Mouse (Mus musculus) frontal cortex, postnatal 10 days (tissue): ENCODE data around the gene 4931429L15Rik.

ENCODE experiments used
- DNase-seq, 2 experiments: peaks; one replicate each; pipeline ENCODE4 v3.0.0; 2022; ENCODE audit warnings: low spot score in 2 of 2, mixed read lengths in 1 of 2

The 4931429L15Rik gene

DNA sequence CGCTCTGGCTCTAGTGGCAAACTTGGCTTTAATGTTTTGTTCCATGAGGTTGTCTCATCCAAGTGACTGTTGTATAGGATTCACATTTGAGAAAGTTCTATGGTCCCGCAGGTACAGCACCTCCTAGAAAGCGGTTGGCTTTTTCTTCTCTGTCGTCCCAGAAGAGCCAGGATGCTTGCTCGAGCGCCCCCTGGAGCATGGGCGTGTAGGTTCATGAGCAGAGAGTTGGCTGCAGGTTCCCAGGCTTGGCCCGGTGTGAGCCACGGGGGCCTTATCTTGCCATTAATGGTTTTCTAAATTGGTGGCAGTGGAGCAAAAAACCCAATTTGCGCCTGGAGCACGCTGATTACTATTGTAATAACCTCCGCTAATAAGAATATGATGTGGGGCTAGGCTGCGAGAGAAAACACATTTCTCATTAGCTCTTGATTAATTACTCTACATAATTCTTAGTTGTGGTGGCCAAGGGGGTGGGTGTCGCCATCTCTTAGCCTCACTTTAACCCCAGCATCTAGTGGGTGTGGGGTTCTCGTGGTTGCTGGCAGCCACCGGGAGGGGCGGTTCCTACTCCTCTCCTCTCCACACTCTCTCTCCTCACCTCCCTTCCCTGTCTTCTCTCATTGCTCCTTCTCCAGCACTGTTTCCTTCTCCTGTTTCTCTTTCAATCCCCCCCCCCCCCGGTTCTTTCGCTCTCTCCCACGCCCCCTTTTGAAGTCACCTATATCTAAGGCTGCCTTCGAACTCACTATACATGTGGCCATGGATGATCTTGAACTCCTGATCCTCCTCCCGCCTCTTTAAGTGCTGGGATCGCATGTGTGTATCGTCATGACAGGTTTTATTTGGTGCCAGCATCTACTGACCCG, 8.2 kb upstream of the 4931429L15Rik start:
- no peak for DNase-seq

DNA sequence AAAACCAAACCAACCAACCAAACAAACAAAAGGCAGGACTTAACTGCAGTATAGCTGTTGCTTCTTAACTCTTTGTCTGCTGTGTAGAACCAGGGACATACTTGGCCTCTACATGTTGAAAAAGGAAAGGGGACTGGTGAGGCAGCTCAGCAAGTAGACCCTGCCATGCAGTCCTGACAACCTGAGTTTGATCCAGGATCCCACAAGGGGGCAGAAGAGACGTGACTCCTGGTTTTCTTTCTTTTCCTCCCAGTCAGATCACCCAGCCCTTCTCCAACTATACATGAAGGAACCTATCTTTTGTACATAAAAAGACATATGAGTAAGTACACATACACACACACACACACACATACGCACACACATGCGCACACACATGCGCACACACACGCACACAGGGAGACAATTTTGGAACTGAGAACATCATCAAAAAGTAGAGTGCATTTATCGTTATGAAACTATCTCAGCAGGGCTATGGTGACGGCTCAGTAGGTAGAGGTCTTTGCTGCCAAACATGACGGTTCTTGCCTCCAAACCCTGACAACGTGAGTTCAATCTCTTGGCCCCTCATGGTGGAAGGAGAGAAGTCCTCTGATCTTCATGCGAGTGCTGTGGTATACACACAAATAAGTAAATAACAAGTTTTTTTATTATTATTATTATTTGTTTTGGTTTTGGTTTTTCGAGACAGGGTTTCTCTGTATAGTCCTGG, 7.1 kb upstream of the 4931429L15Rik start:
- no peak for DNase-seq

DNA sequence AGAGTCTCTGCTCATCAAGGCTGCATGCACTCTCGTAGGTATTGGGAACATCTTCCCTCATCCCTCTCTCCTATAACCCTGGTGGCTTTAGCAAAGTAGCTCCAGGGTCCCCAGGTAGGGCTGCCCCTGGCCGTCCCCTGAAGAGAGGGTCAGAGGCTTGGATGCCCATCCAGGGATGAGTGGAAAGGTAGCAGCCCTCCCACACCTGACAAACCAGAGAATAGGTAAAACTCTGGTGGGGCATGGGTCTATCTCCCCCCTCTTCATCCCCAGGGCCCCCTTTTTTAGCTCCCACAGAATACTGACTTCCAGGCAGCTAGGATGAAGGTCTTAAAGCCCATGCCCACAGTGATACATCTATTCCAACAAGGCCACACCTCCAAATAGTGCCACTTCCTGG, 675 bp upstream of the 4931429L15Rik start:
- DNase-seq = no peak

GRCm38 (mm10) chr9:46317957-46318356, 1.8 kb downstream of the 4931429L15Rik start:
- no peak for DNase-seq

GRCm38 (mm10) chr9:46316909-46317308, 2.9 kb downstream of the 4931429L15Rik start:
- DNase-seq = no peak

GRCm38 (mm10) chr9:46316388-46316787, 3.4 kb downstream of the 4931429L15Rik start:
- DNase-seq = no peak

DNA sequence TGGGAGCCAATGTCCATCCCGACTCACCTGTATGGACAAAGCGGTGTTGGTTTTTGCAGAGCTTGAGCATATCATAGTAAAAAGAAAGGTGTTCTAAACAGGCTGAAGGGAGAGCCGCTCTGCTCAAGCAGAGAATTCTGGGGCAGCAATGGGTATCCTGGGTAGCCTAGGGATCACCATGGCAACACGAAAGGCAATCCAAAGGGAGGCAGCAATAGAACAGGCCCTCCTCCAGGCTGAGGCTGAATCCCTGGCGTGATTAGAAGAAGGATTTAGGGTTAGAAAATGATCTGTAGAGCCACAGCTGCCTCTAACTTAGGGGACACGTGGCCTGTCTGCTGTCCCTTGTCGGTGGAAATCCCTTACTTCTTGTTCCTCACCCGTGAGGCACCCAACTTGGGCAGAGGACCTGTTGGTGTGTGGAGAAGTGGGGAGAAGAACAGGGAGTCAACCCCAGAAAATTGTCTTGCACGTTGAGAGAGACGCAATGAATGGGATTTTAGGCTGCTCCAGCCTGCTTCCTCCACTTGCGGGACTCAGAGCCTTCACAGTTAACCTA, 3.9 kb downstream of the 4931429L15Rik start:
- DNase-seq = peak in 1 of 2 experiments; percentile 36

GRCm38 (mm10) chr9:46314921-46315320, 4.9 kb downstream of the 4931429L15Rik start:
- no peak for DNase-seq

GRCm38 (mm10) chr9:46314507-46314906, 5.3 kb downstream of the 4931429L15Rik start:
- DNase-seq = peak in 1 of 2 experiments; percentile 63

DNA sequence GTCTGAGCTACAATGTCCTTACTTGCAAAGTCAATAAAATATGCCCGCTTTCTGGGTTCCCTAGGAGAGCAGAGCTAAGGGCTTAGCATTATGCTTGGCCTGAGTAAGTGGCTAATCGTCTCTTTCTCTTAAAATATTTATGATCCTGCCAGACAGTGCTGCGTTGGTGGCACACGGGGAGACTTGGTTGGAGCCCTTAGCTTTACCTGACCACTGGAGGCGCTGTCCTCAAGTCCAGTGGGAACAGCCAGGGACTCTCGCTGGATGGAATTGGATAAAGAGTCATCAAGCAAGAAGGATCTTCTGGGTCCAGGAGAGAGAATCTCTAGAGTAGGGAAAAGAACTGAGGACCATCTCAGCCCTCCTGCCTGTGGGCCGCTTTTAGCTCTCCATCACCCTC, 10.7 kb downstream of the 4931429L15Rik start:
- no peak for DNase-seq

DNA sequence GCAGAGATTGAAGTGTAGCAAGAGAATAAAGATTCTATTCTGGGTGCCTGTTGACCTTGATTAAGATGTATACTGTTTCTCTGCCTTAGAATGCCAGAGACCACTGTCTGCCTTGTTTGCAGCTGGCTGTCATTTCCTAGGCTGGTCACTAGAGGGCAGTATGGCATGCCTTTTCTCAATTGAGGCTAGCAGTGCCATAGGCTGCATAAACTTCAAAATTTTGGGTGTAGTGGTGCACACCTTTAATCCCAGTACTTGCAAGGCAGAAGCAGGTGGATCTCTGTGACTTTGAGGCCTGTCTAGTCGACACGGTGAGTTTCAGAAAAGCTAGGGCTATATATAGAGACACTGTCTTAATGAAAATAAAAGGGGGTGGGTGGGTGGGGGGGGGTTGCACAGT, 17.6 kb downstream of the 4931429L15Rik start:
- DNase-seq = peak; percentile 30 to 64

DNA sequence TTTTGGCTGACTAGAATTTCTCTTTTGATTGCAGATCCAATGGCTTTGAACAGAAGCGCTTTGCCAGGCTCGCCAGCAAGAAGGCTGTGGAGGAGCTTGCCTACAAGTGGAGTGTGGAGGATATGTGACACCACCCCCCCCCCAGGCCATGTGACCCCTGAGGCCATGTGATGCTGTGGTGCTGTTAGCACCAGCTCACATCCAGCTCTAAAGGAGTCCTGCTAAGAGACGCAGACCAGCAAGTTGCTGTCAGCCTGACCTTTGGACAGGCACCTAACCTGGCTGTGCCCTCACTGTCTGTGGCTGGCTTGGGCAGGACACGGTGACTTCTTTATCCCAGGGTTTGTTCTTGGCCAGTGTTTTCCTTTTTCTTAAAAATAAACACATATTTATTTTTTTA, 21.4 kb downstream of the 4931429L15Rik start:
- DNase-seq = no peak

GRCm38 (mm10) chr9:46282631-46283436, 37.0 kb downstream of the 4931429L15Rik start, which contains the start of gene Bud13:
Gene Bud13 (plus strand): TSS chr9:46283008.
- peak; percentile 86 to 91 for DNase-seq

GRCm38 (mm10) chr9:46274494-46274893, 45.3 kb downstream of the 4931429L15Rik start:
- no peak for DNase-seq

GRCm38 (mm10) chr9:46272677-46273454, 46.9 kb downstream of the 4931429L15Rik start, which contains the start of gene Zpr1:
Gene Zpr1 (plus strand): TSS chr9:46273064.
- peak; percentile 82 to 88 for DNase-seq

DNA sequence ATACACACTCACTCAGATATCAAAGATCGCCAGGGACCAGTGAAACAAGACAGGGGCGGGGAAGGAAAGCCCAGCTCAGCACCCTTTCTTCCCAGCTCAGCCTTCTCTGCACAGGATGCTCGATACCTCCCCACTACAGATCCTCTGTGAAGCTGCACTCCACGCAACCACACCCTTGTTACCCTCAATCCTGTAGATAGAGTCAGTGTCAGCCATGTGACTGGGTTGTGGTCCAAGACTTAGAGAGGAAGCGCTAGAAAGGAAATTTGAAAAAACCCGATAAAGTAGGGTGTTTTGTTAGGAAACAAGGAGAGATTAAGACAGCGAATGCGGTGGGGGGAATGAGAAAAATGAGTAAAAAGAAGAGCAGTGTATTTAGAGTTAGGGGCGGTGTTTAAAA, 47.7 kb downstream of the 4931429L15Rik start:
- DNase-seq = no peak

DNA sequence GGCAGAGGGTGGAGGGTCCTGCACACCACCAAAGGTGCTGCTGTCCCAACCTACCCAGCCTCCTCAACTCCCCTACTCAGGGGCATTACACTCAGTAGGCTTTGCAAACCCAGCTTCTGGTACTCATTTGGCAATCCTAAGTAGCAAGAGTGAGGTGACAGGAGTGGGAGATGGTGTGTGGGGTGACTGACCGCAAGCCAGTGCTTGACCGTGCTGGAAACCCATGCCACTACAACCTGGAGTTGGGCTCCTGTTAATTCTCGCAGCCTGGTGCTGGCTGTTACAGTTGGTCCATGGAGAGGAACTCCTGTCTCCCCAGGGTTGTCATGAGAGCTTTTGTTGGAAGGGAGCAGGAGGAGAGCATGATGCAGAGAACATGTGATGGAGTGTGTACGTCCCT, 49.0 kb downstream of the 4931429L15Rik start:
- DNase-seq = no peak

DNA sequence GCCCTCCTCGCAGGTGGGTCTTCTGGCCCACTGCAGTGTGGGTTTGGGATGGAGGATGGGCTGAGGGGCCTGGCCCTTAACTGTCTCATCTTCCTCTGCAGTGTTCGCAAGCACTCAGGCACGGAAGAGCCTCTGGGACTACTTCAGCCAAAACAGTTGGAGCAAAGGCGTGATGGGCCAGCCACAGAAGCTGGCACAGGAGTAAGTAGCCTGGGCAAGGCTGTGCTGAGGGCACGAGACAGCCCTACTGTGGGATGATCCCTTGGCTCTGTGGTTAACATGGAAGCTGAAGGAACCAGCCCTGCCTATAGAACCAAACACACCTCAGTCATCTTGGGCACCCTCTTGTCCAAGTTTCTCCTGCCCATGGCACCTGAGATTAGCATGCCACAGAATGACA, 50.7 kb downstream of the 4931429L15Rik start:
- no peak for DNase-seq

DNA sequence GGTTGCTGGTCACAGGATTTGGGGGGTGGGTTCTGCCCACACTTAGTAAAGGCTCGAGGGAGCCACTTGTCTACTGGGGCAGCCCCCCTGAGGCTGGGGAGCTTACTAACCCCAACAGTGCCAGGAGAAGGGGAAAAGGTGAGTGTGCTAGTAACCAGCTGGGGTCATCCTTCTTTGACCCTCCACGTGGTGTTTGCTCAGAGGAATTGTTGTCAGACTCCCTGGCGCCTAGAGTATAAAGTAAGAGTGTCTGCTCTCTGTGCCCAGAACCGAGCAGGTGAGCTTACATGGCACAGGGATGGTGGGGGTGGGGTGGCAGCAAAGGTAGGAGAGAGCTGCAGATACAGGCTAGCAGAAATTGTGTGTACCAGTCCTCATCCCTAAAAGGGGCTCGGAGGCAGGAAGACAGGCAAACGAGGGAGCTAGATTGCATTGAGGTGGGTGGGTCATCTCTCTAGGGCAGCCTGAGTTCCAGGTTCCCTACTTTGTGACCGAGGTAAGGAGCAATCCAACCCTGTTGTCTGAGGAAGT, 51.4 kb downstream of the 4931429L15Rik start, which contains the start of gene Apoa5:
Gene Apoa5, plus strand, starts transcription at position 291 of the 531 bp plus-strand sequence.
- no peak for DNase-seq

GRCm38 (mm10) chr9:46261131-46261530, 58.7 kb downstream of the 4931429L15Rik start:
- DNase-seq = no peak
